Mouse (Mus musculus): ENCODE measurements at regions not wholly inside any gene's neighbourhood (a gene's known extent, or its start where the extent isn't known, plus 50 kb on each side); places are given as distances from the start of the nearest gene placed in this dataset.

- no peak overlapping the region for H3K4me3 ChIP-seq (ENCODE audit: low read depth, low read length)
- ATAC-seq: no peak
- no peaks in the 10 kb centered on the region for H3K4me1 ChIP-seq (ENCODE audit: insufficient read depth, low read depth, low read length)
- no peak overlapping the region for H3K9ac ChIP-seq (replicated peaks; ENCODE audit: low read depth)
- no peak overlapping the region for H3K4me2 ChIP-seq (replicated peaks; ENCODE audit: low read depth, low read length)
- DNase-seq (ENCODE audit: low spot score): no peak
- no peaks in the 10 kb centered on the region for H3K36me3 ChIP-seq (ENCODE audit: insufficient read depth, low read length)
- H3K9me3 ChIP-seq (ENCODE audit: low read length): no peaks in the 10 kb centered on the region
- H3K27ac ChIP-seq (ENCODE audit: low read length): no peak overlapping the region
- no peaks in the 10 kb centered on the region for H3K27me3 ChIP-seq (replicated peaks; ENCODE audit: insufficient read depth, low read length)
- TF ChIP-seq EP300 (IDR thresholded peaks at IDR 0.05) (no peak), CTCF (IDR thresholded peaks at IDR 0.05) (no peak)
- WGBS: 78% methylated on average over 23 of the region's 23 CpGs
These were observed 64.4 kb upstream of the Hdac4 start for GRCm38 (mm10) chr1:92259715-92260392.

DNA sequence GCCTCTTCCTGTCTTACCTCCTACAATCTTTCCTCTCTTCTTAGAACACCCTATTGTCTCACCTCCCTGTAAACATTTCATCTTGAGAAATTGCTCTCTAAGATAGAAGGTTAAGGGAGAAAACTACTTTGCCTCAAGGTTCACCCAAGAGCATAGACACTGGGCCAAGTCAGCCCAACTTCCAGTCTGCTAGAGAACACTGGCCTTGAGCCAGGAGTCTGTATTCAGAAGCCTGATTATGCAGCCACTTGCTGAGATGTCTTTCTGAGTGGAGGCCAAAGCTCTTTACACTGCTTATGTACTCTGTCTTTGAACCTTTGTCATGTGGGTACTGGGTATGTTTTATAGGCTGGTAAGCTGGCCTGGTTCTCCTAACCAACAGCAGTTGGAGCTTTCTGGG is 62.5 kb upstream of the Hdac4 start:
- no peaks in the 10 kb centered on the region for H3K36me3 ChIP-seq (ENCODE audit: insufficient read depth, low read length)
- no peak overlapping the region for H3K27ac ChIP-seq (ENCODE audit: low read length)
- TF ChIP-seq CTCF (IDR thresholded peaks at IDR 0.05) (no peak), EP300 (IDR thresholded peaks at IDR 0.05) (no peak)
- H3K4me3 ChIP-seq (ENCODE audit: low read depth, low read length): no peak overlapping the region
- no peak overlapping the region for H3K4me2 ChIP-seq (replicated peaks; ENCODE audit: low read depth, low read length)
- no peaks in the 10 kb centered on the region for H3K4me1 ChIP-seq (ENCODE audit: insufficient read depth, low read depth, low read length)
- no peaks in the 10 kb centered on the region for H3K9me3 ChIP-seq (ENCODE audit: low read length)
- no peak overlapping the region for H3K9ac ChIP-seq (replicated peaks; ENCODE audit: low read depth)
- no peaks in the 10 kb centered on the region for H3K27me3 ChIP-seq (replicated peaks; ENCODE audit: insufficient read depth, low read length)
- no peak for DNase-seq (ENCODE audit: low spot score)
- ATAC-seq: no peak

- Histone ChIP-seq H3K27me3 (replicated peaks; ENCODE audit: insufficient read depth, low read length) (no peaks in the 10 kb centered on the region), H3K36me3 (ENCODE audit: insufficient read depth, low read length) (no peaks in the 10 kb centered on the region), H3K9me3 (ENCODE audit: low read length) (no peaks in the 10 kb centered on the region), H3K4me3 (ENCODE audit: low read depth, low read length) (no peak overlapping the region), H3K4me2 (replicated peaks; ENCODE audit: low read depth, low read length) (no peak overlapping the region), H3K9ac (replicated peaks; ENCODE audit: low read depth) (no peak overlapping the region), H3K4me1 (ENCODE audit: insufficient read depth, low read depth, low read length) (no peaks in the 10 kb centered on the region), H3K27ac (ENCODE audit: low read length) (no peak overlapping the region)
- ATAC-seq (no peak), DNase-seq (ENCODE audit: low spot score) (no peak)
- 80% methylated on average over 8 of the region's 8 CpGs for WGBS
- TF ChIP-seq CTCF (IDR thresholded peaks at IDR 0.05) (no peak), EP300 (IDR thresholded peaks at IDR 0.05) (no peak)
These were observed 57.6 kb upstream of the Hdac4 start for GRCm38 (mm10) chr1:92253086-92253485.

- 67% methylated on average over 10 of the region's 10 CpGs for WGBS
- no peak overlapping the region for H3K9ac ChIP-seq (replicated peaks; ENCODE audit: low read depth)
These were observed 55.3 kb upstream of the Hdac4 start for GRCm38 (mm10) chr1:92250594-92251463.

More at GRCm38 (mm10) chr1:92250594-92251463, 55.3 kb upstream of the Hdac4 start:
- no peak overlapping the region for H3K4me2 ChIP-seq (replicated peaks; ENCODE audit: low read depth, low read length)
- H3K27ac ChIP-seq (ENCODE audit: low read length): no peak overlapping the region
- DNase-seq (ENCODE audit: low spot score) (no peak), ATAC-seq (no peak)
- H3K36me3 ChIP-seq (ENCODE audit: insufficient read depth, low read length): no peaks in the 10 kb centered on the region
- H3K9me3 ChIP-seq (ENCODE audit: low read length): no peaks in the 10 kb centered on the region
- H3K4me1 ChIP-seq (ENCODE audit: insufficient read depth, low read depth, low read length): no peaks in the 10 kb centered on the region
- TF ChIP-seq CTCF (IDR thresholded peaks at IDR 0.05) (no peak), EP300 (IDR thresholded peaks at IDR 0.05) (no peak)
- no peak overlapping the region for H3K4me3 ChIP-seq (ENCODE audit: low read depth, low read length)
- no peaks in the 10 kb centered on the region for H3K27me3 ChIP-seq (replicated peaks; ENCODE audit: insufficient read depth, low read length)

All from lung, postnatal 0 days (tissue).